Mouse (Mus musculus) monocyte, adult 2 months (primary cell): ENCODE data around the gene Vipr2.

Experiments
- DNase-seq, 2 experiments: peaks; one replicate each; pipeline ENCODE4 v3.0.0; 2022; ENCODE audit warnings: low spot score in 2 of 2, low read depth in 1 of 2

Vipr2 gene

GRCm38 (mm10) chr12:116096361-116096904 lies 18.9 kb downstream of the Vipr2 start:
- DNase-seq = no peak

- DNase-seq = no peak
Measured at GRCm38 (mm10) chr12:116097166-116097565, 19.6 kb downstream of the Vipr2 start.

GRCm38 (mm10) chr12:116101945-116102344 lies 24.4 kb downstream of the Vipr2 start:
- no peak for DNase-seq

DNA sequence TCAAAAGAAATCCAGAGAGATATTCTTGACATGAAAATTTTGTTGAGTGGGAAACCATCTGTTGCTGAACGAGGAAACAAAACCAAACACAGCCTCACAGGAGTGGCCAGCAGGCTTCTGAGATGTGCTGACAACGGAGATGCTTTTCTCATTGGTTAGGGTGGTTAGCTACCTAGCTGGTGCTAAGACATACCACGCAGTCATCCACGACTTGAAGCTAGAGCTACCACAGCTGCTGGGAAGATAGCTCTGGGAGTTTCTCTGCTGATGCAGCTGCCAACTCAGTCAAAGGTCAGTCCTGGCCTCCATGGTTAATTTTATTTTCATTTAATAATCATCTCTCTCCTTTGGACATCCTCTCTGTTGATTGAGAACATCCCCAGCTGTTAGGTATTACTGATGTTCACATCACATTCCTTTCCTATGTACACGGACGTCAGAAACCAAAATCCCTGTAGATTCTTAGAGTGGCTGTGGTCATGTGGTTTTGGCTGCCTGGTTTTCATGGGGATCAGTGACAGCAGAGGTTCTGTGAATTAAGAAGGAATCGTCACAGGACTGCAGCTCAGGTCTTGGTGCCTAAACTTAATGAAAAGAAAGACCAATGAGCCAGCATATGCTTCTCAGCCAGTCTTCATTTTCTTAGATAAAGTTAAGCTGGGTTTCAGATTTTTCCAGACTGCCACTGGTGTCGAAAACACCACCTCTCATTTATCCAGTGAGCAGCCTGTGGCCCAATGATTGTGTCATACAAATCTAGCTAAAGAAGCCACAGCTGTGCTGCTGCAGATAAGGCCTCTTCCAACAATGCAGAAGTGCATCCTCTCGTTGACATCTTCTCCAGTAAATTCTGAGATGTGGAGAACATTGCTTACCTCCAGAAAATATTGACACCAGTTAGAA lies 32.2 kb downstream of the Vipr2 start:
- DNase-seq = no peak

GRCm38 (mm10) chr12:116111007-116111694 lies 33.6 kb downstream of the Vipr2 start:
- no peak for DNase-seq

DNA sequence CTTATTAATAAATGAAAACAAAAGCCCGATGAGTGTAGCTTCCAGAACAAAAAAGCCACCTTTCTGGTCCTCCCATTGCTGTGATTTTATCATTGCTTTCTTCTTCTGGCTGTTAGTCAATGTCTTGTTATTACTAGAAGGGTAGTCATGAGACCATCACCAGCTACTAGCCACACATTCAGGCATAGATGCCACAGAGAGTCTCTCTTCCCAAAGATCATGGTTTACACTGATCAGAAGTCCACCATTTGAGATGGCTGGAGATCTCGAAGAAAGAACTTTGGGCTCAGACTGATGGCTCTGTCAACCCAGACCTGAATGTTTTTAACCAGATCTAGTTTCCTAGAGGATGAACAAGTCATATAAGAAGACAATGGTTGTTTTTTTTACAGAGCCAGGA lies 38.3 kb downstream of the Vipr2 start:
- no peak for DNase-seq

GRCm38 (mm10) chr12:116116455-116116854 lies 38.9 kb downstream of the Vipr2 start:
- DNase-seq = no peak

- DNase-seq = no peak
Measured at GRCm38 (mm10) chr12:116117352-116117929, 39.9 kb downstream of the Vipr2 start.

DNA sequence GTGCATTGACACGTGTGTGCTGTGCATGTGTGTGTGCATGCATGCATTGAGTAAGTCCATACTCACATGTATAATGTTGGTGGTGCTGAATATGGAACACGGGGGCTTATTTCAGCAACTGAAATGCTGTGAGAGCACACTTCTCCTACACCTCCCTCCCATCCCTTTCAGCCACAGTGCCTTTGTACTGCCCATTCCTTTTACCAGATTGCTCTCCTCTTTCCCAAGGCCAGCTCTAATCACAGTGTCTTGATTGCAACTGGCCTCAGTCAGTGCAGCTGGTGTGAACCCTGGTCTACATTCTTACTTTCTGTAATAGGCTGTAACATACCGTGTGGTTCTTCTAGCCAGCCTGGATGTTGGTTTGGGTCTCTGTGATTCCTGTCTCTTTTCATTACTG lies 41.5 kb downstream of the Vipr2 start:
- DNase-seq = no peak

- DNase-seq = no peak
Measured at GRCm38 (mm10) chr12:116123786-116124185, 46.3 kb downstream of the Vipr2 start.

DNA sequence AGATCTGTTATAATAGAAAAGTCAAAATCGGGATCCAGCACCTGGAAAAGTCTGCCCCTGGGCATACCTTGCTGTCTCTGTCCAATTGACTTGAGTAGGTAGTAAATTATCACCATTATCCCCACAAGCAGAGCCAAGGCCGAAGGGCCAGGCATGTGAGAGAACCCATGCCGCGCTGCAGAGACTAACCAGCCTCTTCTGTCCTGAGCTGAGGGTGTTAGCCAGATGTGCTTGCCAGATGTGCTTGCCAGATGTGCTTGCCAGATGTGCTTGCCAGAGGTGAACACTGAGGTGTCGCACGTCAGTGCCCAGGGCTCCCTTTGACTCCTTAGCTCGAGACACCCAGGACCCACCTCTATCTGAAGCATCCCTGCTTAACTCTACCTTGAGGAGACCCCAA lies 53.4 kb downstream of the Vipr2 start:
- no peak for DNase-seq

DNA sequence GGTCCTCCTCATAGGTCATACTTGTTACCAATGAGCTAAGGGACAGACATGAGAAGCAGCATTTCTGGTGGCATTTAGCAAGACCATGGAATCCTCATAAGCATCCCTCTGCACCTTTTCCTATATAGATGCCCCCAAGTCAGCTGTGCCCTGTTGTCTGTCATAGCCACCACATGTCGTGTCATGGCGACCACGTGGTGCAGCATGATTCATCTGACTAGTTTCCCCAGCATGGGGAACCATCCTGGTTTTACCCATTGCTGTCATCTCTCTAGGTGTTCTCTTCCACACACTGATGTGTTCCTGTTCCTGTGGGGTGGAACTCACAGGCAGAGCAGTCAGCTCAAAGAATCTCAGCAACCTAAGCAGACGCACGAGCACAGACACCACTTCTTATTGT lies 55.4 kb downstream of the Vipr2 start:
- no peak for DNase-seq

GRCm38 (mm10) chr12:116135906-116136305 lies 58.4 kb downstream of the Vipr2 start:
- DNase-seq = no peak

GRCm38 (mm10) chr12:116138322-116139205 lies 61.0 kb downstream of the Vipr2 start:
- DNase-seq = no peak

- no peak for DNase-seq
Measured at GRCm38 (mm10) chr12:116140605-116141004, 63.1 kb downstream of the Vipr2 start.

- DNase-seq = peak; percentile 48 to 58
Measured at GRCm38 (mm10) chr12:116141816-116142215, 64.3 kb downstream of the Vipr2 start.

DNA sequence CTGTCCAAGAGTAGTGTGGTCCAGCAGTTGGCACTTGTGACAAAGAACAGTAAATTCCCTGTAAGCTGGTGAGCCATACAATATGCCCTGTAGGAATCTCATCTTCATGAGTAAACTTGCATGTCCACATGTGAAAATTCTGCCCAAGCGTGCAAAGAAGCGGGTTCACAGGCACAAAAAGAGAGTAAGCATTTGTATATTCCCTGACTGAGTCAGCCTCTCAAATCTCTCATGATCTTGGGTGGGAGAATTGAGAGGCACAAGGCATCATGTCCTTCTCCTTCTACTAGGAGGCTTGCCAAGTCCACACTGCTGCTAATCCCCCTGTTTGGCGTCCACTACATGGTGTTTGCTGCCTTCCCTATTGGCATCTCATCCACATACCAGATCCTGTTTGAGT lies 64.9 kb downstream of the Vipr2 start:
- no peak for DNase-seq

- DNase-seq = peak in 1 of 2 experiments; percentile 27
Measured at GRCm38 (mm10) chr12:116145246-116145645, 67.7 kb downstream of the Vipr2 start.

GRCm38 (mm10) chr12:116145686-116146085 lies 68.2 kb downstream of the Vipr2 start:
- DNase-seq = no peak

GRCm38 (mm10) chr12:116146996-116147634 lies 69.6 kb downstream of the Vipr2 start:
- DNase-seq = no peak
